Mouse (Mus musculus): Measurements from ENCODE around the gene Plscr5.
A peak's percentile ranks its signal among the peaks of the same experiment; 100 is the strongest.
"Not testable (repeated sequence)": the region's sequence is repeated elsewhere in the genome, so short reads cannot be mapped to it uniquely, and the experiment has no call there.

Plscr5 gene

GRCm38 (mm10) chr9:92192636-92193035 lies at the start of gene Plscr5:
Plscr5 (plus strand) TSS chr9:92192936.
- DNase-seq (ENCODE audit: low read depth, low spot score), result not testable (repeated sequence)

- peak; percentile 18 for DNase-seq (ENCODE audit: low read depth, low spot score)
Observed at GRCm38 (mm10) chr9:92147555-92148248, 45.0 kb upstream of the Plscr5 start.

- DNase-seq (ENCODE audit: low read depth, low spot score), result peak; percentile 43
Observed at GRCm38 (mm10) chr9:92162213-92162612, 30.5 kb upstream of the Plscr5 start.

GRCm38 (mm10) chr9:92173318-92173985 lies 19.3 kb upstream of the Plscr5 start:
- no peak for DNase-seq (ENCODE audit: low read depth, low spot score)

- peak; percentile 52 for DNase-seq (ENCODE audit: low read depth, low spot score)
Observed at GRCm38 (mm10) chr9:92174176-92175075, 18.3 kb upstream of the Plscr5 start.

- DNase-seq (ENCODE audit: low read depth, low spot score), result no peak
Observed at GRCm38 (mm10) chr9:92178861-92179469, 13.8 kb upstream of the Plscr5 start.

- no peak for DNase-seq (ENCODE audit: low read depth, low spot score)
Observed at GRCm38 (mm10) chr9:92191295-92191694, 1.4 kb upstream of the Plscr5 start.

GRCm38 (mm10) chr9:92198408-92198807 lies 5.7 kb downstream of the Plscr5 start:
- DNase-seq (ENCODE audit: low read depth, low spot score), result no peak

GRCm38 (mm10) chr9:92199564-92199963 lies 6.8 kb downstream of the Plscr5 start:
- no peak for DNase-seq (ENCODE audit: low read depth, low spot score)

GRCm38 (mm10) chr9:92204397-92204796 lies 11.7 kb downstream of the Plscr5 start:
- DNase-seq (ENCODE audit: low read depth, low spot score), result no peak

- peak; percentile 23 for DNase-seq (ENCODE audit: low read depth, low spot score)
Observed at GRCm38 (mm10) chr9:92207307-92207706, 14.6 kb downstream of the Plscr5 start.

GRCm38 (mm10) chr9:92207757-92208156 lies 15.0 kb downstream of the Plscr5 start:
- no peak for DNase-seq (ENCODE audit: low read depth, low spot score)

GRCm38 (mm10) chr9:92209850-92210249 lies 17.1 kb downstream of the Plscr5 start:
- no peak for DNase-seq (ENCODE audit: low read depth, low spot score)

GRCm38 (mm10) chr9:92210386-92210967 lies 17.7 kb downstream of the Plscr5 start:
- no peak for DNase-seq (ENCODE audit: low read depth, low spot score)

GRCm38 (mm10) chr9:92211048-92211447 lies 18.3 kb downstream of the Plscr5 start:
- DNase-seq (ENCODE audit: low read depth, low spot score), result no peak

- DNase-seq (ENCODE audit: low read depth, low spot score), result no peak
Observed at GRCm38 (mm10) chr9:92217484-92217883, 24.7 kb downstream of the Plscr5 start.

- no peak for DNase-seq (ENCODE audit: low read depth, low spot score)
Observed at GRCm38 (mm10) chr9:92217896-92218295, 25.2 kb downstream of the Plscr5 start.

GRCm38 (mm10) chr9:92220151-92220550 lies 27.4 kb downstream of the Plscr5 start:
- DNase-seq (ENCODE audit: low read depth, low spot score), result no peak

GRCm38 (mm10) chr9:92221480-92221879 lies 28.7 kb downstream of the Plscr5 start:
- no peak for DNase-seq (ENCODE audit: low read depth, low spot score)

GRCm38 (mm10) chr9:92224598-92225231 lies 32.0 kb downstream of the Plscr5 start:
- no peak for DNase-seq (ENCODE audit: low read depth, low spot score)

- no peak for DNase-seq (ENCODE audit: low read depth, low spot score)
Observed at GRCm38 (mm10) chr9:92226127-92226655, 33.5 kb downstream of the Plscr5 start.
